Mouse (Mus musculus) right cerebral cortex, postnatal 10 days (tissue): ENCODE measurements around the gene Gzmm.

ENCODE experiments used
- DNase-seq, 2 experiments: peaks; one replicate each; pipeline ENCODE4 v3.0.0; 2021; ENCODE audit warnings: low spot score in 2 of 2

Gene Gzmm

GRCm38 (mm10) chr10:79723692-79724091 is 34.9 kb downstream of the Gzmm start:
- DNase-seq = no peak

GRCm38 (mm10) chr10:79726090-79726489 is 37.3 kb downstream of the Gzmm start:
- peak in 1 of 2 experiments; percentile 56 for DNase-seq

DNA sequence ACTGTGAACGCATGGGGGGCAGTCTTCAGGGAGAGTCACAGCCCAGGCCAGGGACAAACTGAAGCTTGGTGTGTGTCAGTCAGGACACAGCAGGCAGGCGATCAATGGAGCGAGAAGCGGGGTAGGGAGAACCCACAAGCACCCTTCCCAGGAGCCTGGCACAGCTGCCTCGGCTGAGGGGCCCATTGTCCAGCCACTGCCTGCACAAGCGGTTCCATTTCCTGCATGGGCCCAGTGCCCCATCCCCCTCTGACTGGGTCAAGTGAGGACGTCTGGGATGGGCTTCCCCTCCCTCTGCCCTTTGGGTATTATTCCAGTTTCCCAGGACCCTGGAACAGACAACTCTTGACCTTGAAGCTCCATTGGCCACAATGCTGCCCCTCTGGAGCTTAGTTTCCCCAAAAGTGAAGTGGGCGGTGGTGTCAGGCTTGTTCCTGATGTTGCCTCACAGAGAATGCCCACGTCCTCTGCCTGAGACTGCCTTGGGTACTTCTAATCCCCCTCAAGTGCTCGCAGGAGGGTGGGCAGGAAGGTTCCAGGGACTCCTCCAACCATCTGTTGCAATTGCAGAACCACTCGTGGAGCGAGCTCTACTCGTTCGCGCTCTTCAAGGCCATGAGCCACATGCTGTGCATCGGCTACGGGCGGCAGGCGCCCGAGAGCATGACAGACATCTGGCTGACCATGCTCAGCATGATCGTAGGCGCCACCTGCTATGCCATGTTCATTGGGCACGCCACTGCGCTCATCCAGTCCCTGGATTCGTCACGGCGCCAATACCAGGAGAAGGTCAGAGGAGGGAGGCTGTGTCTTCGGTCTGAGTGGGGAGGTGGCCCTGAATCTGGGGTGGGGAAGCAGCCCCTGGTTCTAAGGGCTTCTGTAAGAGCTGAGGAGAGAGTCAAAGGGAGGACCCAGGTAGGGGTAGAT is 39.8 kb downstream of the Gzmm start:
- no peak for DNase-seq

GRCm38 (mm10) chr10:79729357-79729965 is 40.6 kb downstream of the Gzmm start:
- DNase-seq = no peak

DNA sequence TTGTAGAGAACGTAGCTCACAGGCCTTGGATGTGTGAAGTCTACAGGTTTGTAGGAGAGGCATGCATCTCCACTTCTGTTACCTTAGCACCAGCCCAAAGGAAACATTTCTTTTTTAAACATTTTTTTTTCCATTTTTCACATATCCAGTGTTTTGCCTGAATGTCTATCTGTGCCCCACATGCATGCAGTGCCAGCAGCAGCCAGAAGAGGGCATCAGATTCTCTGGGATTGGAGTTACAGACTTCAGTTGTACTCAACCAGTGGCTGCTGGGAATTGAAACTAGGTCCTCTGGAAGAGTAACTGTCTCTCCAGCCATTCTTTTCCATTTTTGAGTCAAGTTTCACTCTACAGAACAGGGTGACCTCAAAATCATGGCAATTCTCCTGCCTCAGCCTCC is 43.7 kb downstream of the Gzmm start:
- DNase-seq = no peak

DNA sequence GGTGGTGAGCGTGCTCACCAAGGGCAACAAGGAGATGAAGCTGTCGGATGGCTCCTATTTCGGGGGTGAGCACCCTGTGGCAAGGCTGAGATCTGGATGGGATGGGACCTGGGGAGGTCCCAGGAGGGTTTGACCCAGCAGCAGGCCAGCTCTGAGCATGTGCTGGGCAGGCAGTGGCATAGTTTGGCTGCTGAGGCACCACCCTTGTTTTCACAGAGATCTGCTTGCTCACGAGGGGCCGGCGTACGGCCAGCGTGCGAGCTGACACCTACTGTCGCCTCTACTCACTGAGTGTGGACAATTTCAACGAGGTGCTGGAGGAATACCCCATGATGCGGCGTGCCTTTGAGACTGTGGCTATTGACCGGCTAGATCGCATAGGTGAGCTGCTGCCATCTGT is 45.0 kb downstream of the Gzmm start:
- DNase-seq = no peak

DNA sequence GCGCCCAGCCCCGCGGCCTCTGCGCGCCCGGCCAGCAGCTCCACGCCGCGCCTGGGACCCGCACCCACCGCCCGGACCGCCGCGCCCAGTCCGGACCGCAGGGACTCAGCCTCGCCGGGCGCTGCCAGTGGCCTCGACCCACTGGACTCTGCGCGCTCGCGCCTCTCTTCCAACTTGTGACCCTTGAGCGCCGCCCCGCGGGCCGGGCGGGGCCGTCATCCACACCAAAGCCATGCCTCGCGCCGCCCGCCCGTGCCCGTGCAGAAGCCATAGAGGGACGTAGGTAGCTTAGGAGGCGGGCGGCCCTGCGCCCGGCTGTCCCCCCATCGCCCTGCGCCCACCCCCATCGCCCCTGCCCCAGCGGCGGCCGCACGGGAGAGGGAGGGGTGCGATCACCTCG is 46.5 kb downstream of the Gzmm start:
- DNase-seq = no peak

- DNase-seq = no peak
These were observed 47.9 kb downstream of the Gzmm start for GRCm38 (mm10) chr10:79736706-79737105.

DNA sequence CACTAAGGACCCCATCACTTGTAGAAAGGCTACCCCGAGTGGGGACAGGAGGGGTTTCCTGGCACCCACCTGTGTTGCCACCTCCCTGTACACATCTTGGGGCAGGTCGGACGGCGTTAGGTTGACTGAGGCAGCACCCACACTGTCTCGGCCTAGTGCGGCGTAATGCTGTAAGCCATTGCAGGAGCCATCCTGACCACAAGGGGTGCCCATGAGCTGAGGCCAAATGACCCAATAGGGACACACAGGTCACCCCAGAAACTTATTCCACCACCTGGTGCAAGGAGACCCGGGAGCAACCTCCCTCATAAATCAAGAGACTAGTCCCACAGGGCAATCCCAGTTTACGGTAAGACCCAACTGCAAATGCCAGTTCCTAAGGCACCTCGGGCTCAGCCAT is 49.4 kb downstream of the Gzmm start:
- no peak for DNase-seq

DNA sequence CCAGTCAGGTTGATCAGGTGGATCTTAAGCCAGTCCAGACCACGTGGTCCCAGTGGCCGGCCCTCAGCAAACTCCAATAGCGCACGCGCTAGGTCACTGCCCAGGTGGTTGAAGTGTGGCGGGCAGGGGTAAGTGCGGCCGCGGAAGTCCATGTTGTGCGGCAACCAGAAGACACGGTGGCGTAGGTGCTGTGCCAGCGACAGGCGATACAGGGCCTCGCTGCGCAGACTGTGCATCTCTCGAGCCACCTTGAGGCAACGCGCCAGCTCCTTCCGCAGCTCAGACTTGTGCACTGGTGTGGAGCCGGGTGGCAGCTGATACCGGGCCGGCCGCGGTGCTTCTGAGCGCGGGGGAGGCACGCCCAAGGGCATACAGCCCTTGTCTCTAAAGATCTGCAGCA is 50.4 kb downstream of the Gzmm start:
- DNase-seq = no peak

GRCm38 (mm10) chr10:79740863-79741262 is 52.0 kb downstream of the Gzmm start:
- DNase-seq = no peak

- no peak for DNase-seq
These were observed 54.3 kb downstream of the Gzmm start for GRCm38 (mm10) chr10:79743161-79743560.

DNA sequence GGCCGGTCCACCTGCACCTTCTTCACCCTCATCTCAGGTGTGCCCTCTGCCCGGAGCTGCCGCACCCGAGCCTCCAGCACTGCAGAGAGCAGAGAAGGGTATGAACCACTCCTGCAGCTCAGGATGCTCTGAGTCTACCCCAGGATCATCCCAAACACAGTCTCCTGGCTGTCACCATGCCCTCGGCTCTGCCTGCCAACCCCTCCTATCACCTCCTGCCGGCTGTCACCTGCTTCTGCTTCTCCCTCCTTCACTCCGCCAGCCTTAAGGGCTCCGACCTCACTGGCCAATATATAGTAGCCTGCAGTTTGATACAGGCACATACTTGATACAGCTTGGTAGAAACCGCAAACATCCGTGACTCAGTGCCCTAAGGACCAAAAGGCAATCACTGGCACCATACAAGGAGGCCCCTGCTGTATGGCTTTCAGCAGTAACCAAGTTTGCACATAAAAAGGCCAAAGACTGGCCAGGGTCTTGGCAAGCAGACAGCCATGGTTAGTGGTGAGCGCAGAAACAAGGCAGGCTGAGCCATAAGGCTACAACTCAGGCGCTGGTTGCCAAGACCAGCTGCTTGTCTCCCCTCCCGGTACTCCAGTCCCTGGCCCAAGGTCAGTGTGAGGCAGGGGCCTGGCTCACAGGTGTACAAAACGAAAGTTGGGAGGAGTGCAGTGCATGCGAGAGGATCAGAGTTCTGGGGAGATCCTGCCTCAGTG is 55.0 kb downstream of the Gzmm start:
- DNase-seq = no peak
